Mouse (Mus musculus) lung, embryonic 15.5 days (tissue): ENCODE results near the gene Dst. TPM values are rescaled to one million over a fixed set of nuclear protein-coding genes. Genes with fewer than 3 reads are reported as not detected.
A peak's percentile ranks its signal among the peaks of the same experiment; 100 is the strongest.

Source experiments
- ATAC-seq: fragments of 200-750 bp; cut with Nextera tagmentation; 2 replicates; pipeline ENCODE4 v1.8.0; 2017; ENCODE audit warnings: moderate number of reproducible peaks, borderline replicate concordance; ENCODE audit not compliant: low FRiP score, low TSS enrichment; ENCODE audit errors: extremely low read depth
- H3K27ac ChIP-seq: fragments of 300-500 bp; sonication (generic); 2 replicates; pipeline ENCODE4 v1.5.1; 2015; ENCODE audit warnings: moderate library complexity, mild to moderate bottlenecking, inconsistent platforms
- H3K27me3 ChIP-seq: fragments of 300-500 bp; sonication (generic); 2 replicates; pipeline ENCODE4 v1.6.1; 2015; ENCODE audit warnings: inconsistent platforms
- H3K36me3 ChIP-seq: fragments of 300-500 bp; sonication (generic); 2 replicates; pipeline ENCODE4 v1.6.1; 2015; ENCODE audit warnings: inconsistent platforms
- H3K4me1 ChIP-seq: fragments of 300-500 bp; sonication (generic); 2 replicates; pipeline ENCODE4 v1.6.1; 2015; ENCODE audit warnings: inconsistent platforms
- H3K4me2 ChIP-seq: fragments of 300-500 bp; sonication (generic); 2 replicates; pipeline ENCODE4 v1.6.1; 2015; ENCODE audit warnings: inconsistent platforms, mild to moderate bottlenecking, moderate library complexity
- H3K4me3 ChIP-seq: fragments of 300-500 bp; sonication (generic); 2 replicates; pipeline ENCODE4 v1.5.1; 2015; ENCODE audit warnings: mild to moderate bottlenecking, inconsistent platforms
- H3K9ac ChIP-seq: fragments of 300-500 bp; sonication (generic); 2 replicates; pipeline ENCODE4 v1.6.1; 2015; ENCODE audit warnings: inconsistent platforms
- H3K9me3 ChIP-seq: fragments of 300-500 bp; sonication (generic); 2 replicates; pipeline ENCODE4 v1.6.1; 2016; ENCODE audit warnings: inconsistent platforms
- WGBS: fragments of 180-500 bp; shearing (Covaris S2); methylation state at CpG from one replicate; pipeline ENCODE4 v1.1.7; 2015; 5-methylcytosine and 5-hydroxymethylcytosine counted together
- polyA plus RNA-seq: library from polyadenylated mRNA; unstranded; fragments of >200 nt; fragmentation: Nextera tagmentation; extraction: Ambion mirVana; gene quantifications from 2 replicates; pipeline ENCODE4 v1.2.1, GENCODE M21; 2015

Gene Dst
- polyA plus RNA-seq, 1 experiment from 2014 or later, result 15.2 TPM

GRCm38 (mm10) chr1:34237689-34238091 lies 329.7 kb downstream of the Dst start:
- Histone ChIP-seq H3K9ac (no peak overlapping the region), H3K27me3 (no peaks in the 10 kb centered on the region; the same call in 1 of the 2 replicates), H3K36me3 (0 out of 2 replicates have a peak, but pooled peaks cover 2% of the 10 kb centered on the region), H3K4me1 (peaks cover 27% of the 10 kb centered on the region), H3K4me3 (peak overlapping the region; percentile 54), H3K27ac (no peak overlapping the region), H3K4me2 (peak overlapping the region; percentile 92), H3K9me3 (no peaks in the 10 kb centered on the region)
- 23% methylated on average over 12 of the region's 12 CpGs for WGBS
- no peak for ATAC-seq

GRCm38 (mm10) chr1:34238231-34238630 lies 330.2 kb downstream of the Dst start:
- H3K9ac ChIP-seq, result no peak overlapping the region
- no peak for ATAC-seq
- 0 out of 2 replicates have a peak, but pooled peaks cover 6% of the 10 kb centered on the region for H3K36me3 ChIP-seq
- peak overlapping the region; percentile 54 for H3K4me3 ChIP-seq
- H3K27ac ChIP-seq, result no peak overlapping the region
- H3K4me2 ChIP-seq, result peak overlapping the region; percentile 92
- H3K27me3 ChIP-seq, result no peaks in the 10 kb centered on the region; the same call in 1 of the 2 replicates
- H3K4me1 ChIP-seq, result peaks cover 27% of the 10 kb centered on the region
- 85% methylated on average over 6 of the region's 6 CpGs for WGBS
- H3K9me3 ChIP-seq, result no peaks in the 10 kb centered on the region

- Histone ChIP-seq H3K27me3 (no peaks in the 10 kb centered on the region), H3K4me2 (no peak overlapping the region), H3K9me3 (no peaks in the 10 kb centered on the region), H3K4me3 (no peak overlapping the region), H3K36me3 (0 out of 2 replicates have a peak, but pooled peaks cover 6% of the 10 kb centered on the region), H3K4me1 (no peaks in the 10 kb centered on the region), H3K27ac (no peak overlapping the region), H3K9ac (no peak overlapping the region)
- 73% methylated on average over 10 of the region's 10 CpGs for WGBS
- ATAC-seq, result no peak
Measured at GRCm38 (mm10) chr1:34244678-34245077, 336.7 kb downstream of the Dst start.

- 0 out of 2 replicates have a peak, but pooled peaks cover 6% of the 10 kb centered on the region for H3K36me3 ChIP-seq
- H3K9ac ChIP-seq, result no peak overlapping the region
- 76% methylated on average over 15 of the region's 15 CpGs for WGBS
- H3K27me3 ChIP-seq, result no peaks in the 10 kb centered on the region
- no peaks in the 10 kb centered on the region for H3K9me3 ChIP-seq
- no peak overlapping the region for H3K4me3 ChIP-seq
- H3K27ac ChIP-seq, result no peak overlapping the region
- no peak overlapping the region for H3K4me2 ChIP-seq
- no peak for ATAC-seq
- no peaks in the 10 kb centered on the region for H3K4me1 ChIP-seq
Measured at GRCm38 (mm10) chr1:34245951-34246641, 338.1 kb downstream of the Dst start.

- WGBS, result 94% methylated on average over 8 of the region's 8 CpGs
- Histone ChIP-seq H3K27me3 (no peaks in the 10 kb centered on the region), H3K4me1 (no peaks in the 10 kb centered on the region), H3K36me3 (0 out of 2 replicates have a peak, but pooled peaks cover 6% of the 10 kb centered on the region), H3K4me2 (no peak overlapping the region), H3K27ac (no peak overlapping the region), H3K4me3 (no peak overlapping the region), H3K9me3 (no peaks in the 10 kb centered on the region), H3K9ac (no peak overlapping the region)
- ATAC-seq, result no peak
Measured at GRCm38 (mm10) chr1:34246642-34246987, 338.6 kb downstream of the Dst start.

- no peak overlapping the region for H3K4me2 ChIP-seq
- no peak for ATAC-seq
- no peak overlapping the region for H3K9ac ChIP-seq
- no peaks in the 10 kb centered on the region for H3K9me3 ChIP-seq
- 0 out of 2 replicates have a peak, but pooled peaks cover 5% of the 10 kb centered on the region for H3K36me3 ChIP-seq
- WGBS, result 63% methylated on average over 13 of the region's 13 CpGs
- 0 out of 2 replicates have a peak, but pooled peaks cover 4% of the 10 kb centered on the region for H3K4me1 ChIP-seq
- no peaks in the 10 kb centered on the region for H3K27me3 ChIP-seq
- H3K27ac ChIP-seq, result no peak overlapping the region
- no peak overlapping the region for H3K4me3 ChIP-seq
Measured at GRCm38 (mm10) chr1:34251137-34251536, 343.1 kb downstream of the Dst start.

- Histone ChIP-seq H3K36me3 (0 out of 2 replicates have a peak, but pooled peaks cover 9% of the 10 kb centered on the region), H3K4me3 (no peak overlapping the region), H3K27ac (no peak overlapping the region), H3K4me2 (no peak overlapping the region), H3K9ac (no peak overlapping the region), H3K4me1 (0 out of 2 replicates have a peak, but pooled peaks cover 4% of the 10 kb centered on the region), H3K27me3 (no peaks in the 10 kb centered on the region), H3K9me3 (no peaks in the 10 kb centered on the region)
- WGBS, result 59% methylated on average over 8 of the region's 8 CpGs
- ATAC-seq, result no peak
Measured at GRCm38 (mm10) chr1:34252267-34252666, 344.2 kb downstream of the Dst start.

- WGBS, result 59% methylated on average over 7 of the region's 7 CpGs
- ATAC-seq, result no peak
- Histone ChIP-seq H3K9me3 (no peaks in the 10 kb centered on the region), H3K4me2 (no peak overlapping the region), H3K36me3 (0 out of 2 replicates have a peak, but pooled peaks cover 13% of the 10 kb centered on the region), H3K27ac (no peak overlapping the region), H3K4me1 (0 out of 2 replicates have a peak, but pooled peaks cover 4% of the 10 kb centered on the region), H3K27me3 (no peaks in the 10 kb centered on the region), H3K9ac (no peak overlapping the region), H3K4me3 (no peak overlapping the region)
Measured at GRCm38 (mm10) chr1:34253876-34254275, 345.9 kb downstream of the Dst start.

GRCm38 (mm10) chr1:34259898-34260297 lies 351.9 kb downstream of the Dst start:
- H3K36me3 ChIP-seq, result peaks cover 19% of the 10 kb centered on the region; the same call in 1 of the 2 replicates
- no peak overlapping the region for H3K27ac ChIP-seq
- no peaks in the 10 kb centered on the region for H3K9me3 ChIP-seq
- no peak overlapping the region for H3K4me2 ChIP-seq
- no peak overlapping the region for H3K4me3 ChIP-seq
- ATAC-seq, result no peak
- H3K4me1 ChIP-seq, result no peaks in the 10 kb centered on the region
- H3K27me3 ChIP-seq, result no peaks in the 10 kb centered on the region
- H3K9ac ChIP-seq, result no peak overlapping the region
- 80% methylated on average over 8 of the region's 8 CpGs for WGBS

- H3K4me1 ChIP-seq, result no peaks in the 10 kb centered on the region
- no peaks in the 10 kb centered on the region for H3K27me3 ChIP-seq
- 53% methylated on average over 12 of the region's 12 CpGs for WGBS
- H3K36me3 ChIP-seq, result peaks cover 22% of the 10 kb centered on the region; the same call in 1 of the 2 replicates
- H3K9ac ChIP-seq, result no peak overlapping the region
- H3K27ac ChIP-seq, result no peak overlapping the region
- no peaks in the 10 kb centered on the region for H3K9me3 ChIP-seq
- H3K4me3 ChIP-seq, result no peak overlapping the region
- no peak overlapping the region for H3K4me2 ChIP-seq
- peak; percentile 82 for ATAC-seq
Measured at GRCm38 (mm10) chr1:34261011-34261410, 353.0 kb downstream of the Dst start.

- no peak overlapping the region for H3K9ac ChIP-seq
- H3K9me3 ChIP-seq, result no peaks in the 10 kb centered on the region
- peak; percentile 82; the same call in 1 of the 2 replicates for ATAC-seq
- H3K36me3 ChIP-seq, result peaks cover 18% of the 10 kb centered on the region; the same call in 1 of the 2 replicates
- WGBS, result 52% methylated on average over 13 of the region's 13 CpGs
- H3K4me3 ChIP-seq, result no peak overlapping the region
- H3K27me3 ChIP-seq, result no peaks in the 10 kb centered on the region
- H3K4me1 ChIP-seq, result peaks cover 6% of the 10 kb centered on the region; the same call in 1 of the 2 replicates
- no peak overlapping the region for H3K4me2 ChIP-seq
- H3K27ac ChIP-seq, result 0 out of 2 replicates have a peak overlapping the region, but pooled peaks have one; percentile 16
Measured at GRCm38 (mm10) chr1:34268520-34268919, 360.5 kb downstream of the Dst start.

GRCm38 (mm10) chr1:34269578-34269977 lies 361.6 kb downstream of the Dst start:
- H3K9ac ChIP-seq, result no peak overlapping the region
- no peaks in the 10 kb centered on the region for H3K27me3 ChIP-seq
- H3K4me3 ChIP-seq, result no peak overlapping the region
- peaks cover 6% of the 10 kb centered on the region; the same call in 1 of the 2 replicates for H3K4me1 ChIP-seq
- no peak overlapping the region for H3K27ac ChIP-seq
- 0 out of 2 replicates have a peak, but pooled peaks have one; percentile 55 for ATAC-seq
- no peaks in the 10 kb centered on the region for H3K9me3 ChIP-seq
- 50% methylated on average over 11 of the region's 11 CpGs for WGBS
- no peak overlapping the region for H3K4me2 ChIP-seq
- H3K36me3 ChIP-seq, result peaks cover 18% of the 10 kb centered on the region; the same call in 1 of the 2 replicates
